Mouse (Mus musculus) adrenal gland, postnatal 4 days (tissue): Measurements from ENCODE around the gene Gpr162. TPM values are rescaled to one million over a fixed set of nuclear protein-coding genes. Genes with fewer than 3 reads are reported as not detected.
A peak's percentile ranks its signal among the peaks of the same experiment; 100 is the strongest.
"Not testable (repeated sequence)": the region's sequence is repeated elsewhere in the genome, so short reads cannot be mapped to it uniquely, and the experiment has no call there.

Source experiments
- DNase-seq, 2 experiments: peaks; one replicate each; pipeline ENCODE4 v3.0.0; 2021 to 2022; ENCODE audit warnings: low spot score in 2 of 2, mixed read lengths in 2 of 2
- long read RNA-seq, 2 experiments: library from polyadenylated mRNA; stranded (forward); transcript quantifications; one replicate each; pipeline ENCODE4 v2.0.0; 2021
- total RNA-seq, 2 experiments: library from RNA; stranded (reverse); gene quantifications; 2 replicates each; pipeline ENCODE4 v1.2.3; 2021

The Gpr162 gene
- total RNA-seq = 1 to 10 TPM; 5.1 to 5.6 TPM
- long read RNA-seq, experiment 1, transcript Gpr162-201 (5 exons, 2,676 nt) = major isoform, 5 of 6 reads
- long read RNA-seq, experiment 1, partial matches to known transcripts = 1 of 6 reads
- long read RNA-seq, experiment 1, other reads (novel, unspliced or antisense) = 0 of 6 reads
- long read RNA-seq, experiment 2, transcript Gpr162-201 (5 exons, 2,676 nt) = major isoform, 10 of 21 reads
- long read RNA-seq, experiment 2, partial matches to known transcripts = 5 of 21 reads
- long read RNA-seq, experiment 2, other reads (novel, unspliced or antisense) = 6 of 21 reads

DNA sequence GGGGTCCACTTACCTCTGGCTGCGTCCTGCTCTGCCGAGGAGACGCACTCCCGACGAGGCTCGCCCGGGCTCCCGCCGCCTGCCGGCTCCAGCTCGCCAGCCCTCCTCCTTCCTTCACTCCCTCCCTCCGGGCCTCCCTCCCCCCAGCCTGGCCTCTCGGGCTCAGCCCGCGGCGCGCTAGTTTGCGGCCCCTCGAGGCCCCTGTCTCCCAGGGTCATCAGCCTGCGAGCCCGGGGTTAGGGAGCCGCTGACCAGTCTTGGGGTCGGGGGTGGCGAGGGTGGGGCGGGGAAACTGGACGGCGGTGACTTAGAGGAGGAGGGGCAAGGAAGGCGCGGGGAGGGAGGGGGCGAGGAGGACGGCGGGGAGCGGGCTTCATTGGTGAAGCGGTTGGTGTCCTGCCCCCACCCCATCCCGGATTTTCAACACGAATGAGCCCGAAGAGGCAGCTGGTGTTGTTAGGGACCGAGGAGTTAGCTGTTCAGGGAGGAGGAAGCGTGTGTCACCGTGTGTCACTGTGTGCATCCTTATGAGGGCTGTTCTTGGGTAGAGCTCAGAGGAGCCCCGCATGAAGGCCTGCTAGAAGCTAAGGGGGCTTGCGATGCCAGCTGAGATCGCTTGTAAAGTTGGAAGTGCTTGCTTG lies at the start of gene Gpr162:
Gene Gpr162 (minus strand): TSS at position 326 of the 641 bp plus-strand sequence.
- peak in 1 of 2 experiments; percentile 45 for DNase-seq

DNA sequence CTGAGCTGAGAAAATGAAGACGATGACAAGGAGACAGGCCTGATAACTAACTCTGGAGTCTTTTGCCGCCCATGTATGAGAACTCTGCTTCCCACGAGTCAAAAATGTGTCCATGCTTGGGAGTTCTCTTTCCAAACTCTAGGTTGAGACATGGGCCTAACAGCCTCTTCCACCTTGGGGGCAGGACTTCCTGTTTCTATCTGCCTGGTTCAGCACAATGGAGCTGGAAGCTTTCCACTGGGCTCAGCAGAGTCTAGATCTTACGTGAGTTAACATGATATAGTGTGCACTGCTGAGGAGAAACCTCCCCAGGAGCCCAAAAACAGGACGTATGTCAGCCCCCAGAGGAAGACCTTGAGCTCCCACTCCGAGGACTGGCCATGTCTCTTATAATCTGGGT lies 49.4 kb upstream of the Gpr162 start:
- no peak for DNase-seq

DNA sequence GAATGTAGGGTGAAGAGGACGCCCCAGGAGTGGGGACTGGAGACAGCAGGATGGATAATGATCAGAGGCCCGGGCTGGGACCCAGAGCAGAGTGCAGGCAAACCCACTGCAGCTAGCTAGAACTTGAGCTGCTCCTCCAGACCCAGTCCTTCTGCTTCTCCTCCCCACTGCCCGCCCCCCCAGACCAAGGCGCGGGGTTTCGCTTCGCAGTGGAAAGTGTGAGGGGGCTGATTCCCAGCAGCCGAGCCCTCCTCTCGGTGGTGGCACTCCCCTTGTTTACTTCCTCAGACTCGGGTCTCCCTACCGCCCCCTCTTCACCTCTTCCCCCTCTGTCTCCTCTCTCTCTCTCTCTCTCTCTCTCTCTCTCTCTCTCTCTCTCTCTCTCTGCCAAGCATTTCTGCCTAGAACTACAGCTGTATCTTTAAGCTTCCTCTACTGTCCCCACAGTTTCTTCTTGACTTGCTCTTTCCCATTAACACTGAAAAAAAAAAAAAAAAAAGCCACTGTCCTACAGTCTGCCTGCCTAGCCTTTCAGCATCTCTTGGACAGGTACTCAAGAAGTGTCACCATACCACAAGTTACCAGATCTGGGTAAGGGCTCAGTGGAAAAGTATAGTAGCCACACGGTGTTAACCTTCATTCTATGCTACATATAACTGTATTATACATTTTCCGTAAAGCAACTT lies 47.9 kb upstream of the Gpr162 start, which contains the start of gene Lag3:
Gene Lag3 (minus strand): TSS at position 173 of the 686 bp plus-strand sequence.
- DNase-seq = no peak

DNA sequence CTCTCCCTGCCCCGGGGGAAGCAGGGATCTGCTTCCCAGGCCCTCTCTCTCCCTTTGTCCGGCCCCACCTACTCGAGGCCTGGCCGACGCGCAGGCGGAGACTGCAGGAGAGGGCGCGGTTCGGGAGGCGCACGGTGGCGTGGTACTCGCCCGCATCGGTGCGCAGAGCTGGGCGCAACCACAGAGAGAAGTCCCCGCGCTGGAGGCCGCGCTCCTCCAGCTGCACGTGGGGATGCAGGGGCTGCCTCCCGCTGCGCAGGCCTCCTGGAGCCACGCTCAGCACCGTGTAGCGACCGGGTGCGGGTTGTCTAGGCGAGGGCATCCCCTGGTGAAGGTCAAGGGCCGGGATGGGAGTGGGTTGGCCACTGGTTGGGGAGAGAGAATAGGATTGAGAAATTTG lies 46.2 kb upstream of the Gpr162 start:
- no peak for DNase-seq

DNA sequence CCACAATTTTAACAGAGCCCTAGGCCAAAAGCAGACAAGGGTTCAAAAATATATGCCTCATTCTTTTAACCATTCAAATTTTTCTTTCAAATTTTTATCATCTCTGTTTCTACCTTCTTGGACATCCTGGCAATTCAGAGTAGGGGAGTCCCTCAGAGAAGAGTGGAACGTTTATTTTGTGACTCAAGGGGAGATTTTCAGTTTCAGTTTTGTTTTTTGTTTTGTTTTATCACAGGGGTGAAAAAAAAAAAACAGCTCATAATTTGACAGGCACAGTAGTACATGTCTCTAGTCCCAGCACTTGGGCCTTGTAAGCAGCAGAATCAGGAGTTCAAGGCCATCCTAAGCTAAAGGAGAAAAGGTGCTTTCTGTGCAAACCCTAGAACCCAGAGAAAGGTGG lies 44.0 kb upstream of the Gpr162 start:
- DNase-seq = no peak

DNA sequence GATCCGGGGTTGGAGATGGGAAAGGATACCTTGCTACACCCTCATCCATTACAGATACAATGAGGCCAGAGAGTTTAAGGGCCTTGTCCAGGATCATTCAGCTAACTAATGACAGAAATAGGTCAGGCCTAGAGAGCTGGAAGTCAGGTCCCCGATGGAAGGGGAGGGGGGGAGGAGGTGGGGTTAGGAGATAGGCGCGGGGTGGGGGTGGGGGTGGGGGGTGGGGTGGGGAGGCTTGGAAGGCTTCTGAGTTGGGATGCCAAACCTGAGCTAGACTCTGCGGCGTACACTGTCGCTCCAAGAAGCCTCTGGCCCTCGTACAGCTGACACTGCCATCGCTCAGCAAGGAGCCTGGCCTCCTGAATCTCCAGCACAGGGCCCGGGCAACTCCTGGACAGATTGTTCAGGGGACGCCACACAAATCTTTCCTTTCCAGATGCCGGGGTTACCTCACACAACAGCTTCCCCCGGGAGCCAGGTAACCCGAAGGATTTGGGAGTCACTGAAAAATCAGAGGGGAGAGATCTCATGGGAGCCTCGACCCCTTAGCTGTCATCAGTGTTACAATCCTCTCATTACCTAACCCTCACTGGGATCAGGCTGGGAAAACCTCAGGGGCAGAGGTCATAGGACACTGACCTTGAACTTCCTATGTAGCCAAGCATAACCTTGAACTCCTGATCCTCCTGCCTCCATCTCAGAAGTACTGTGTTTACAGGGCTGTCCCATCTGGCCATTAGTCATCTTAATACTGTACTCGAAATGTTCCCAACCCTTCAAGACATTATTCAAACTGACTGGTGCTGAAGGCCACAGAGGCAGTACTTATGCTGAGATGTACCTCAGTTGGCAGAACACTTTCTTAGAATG lies 41.4 kb upstream of the Gpr162 start:
- no peak for DNase-seq

DNA sequence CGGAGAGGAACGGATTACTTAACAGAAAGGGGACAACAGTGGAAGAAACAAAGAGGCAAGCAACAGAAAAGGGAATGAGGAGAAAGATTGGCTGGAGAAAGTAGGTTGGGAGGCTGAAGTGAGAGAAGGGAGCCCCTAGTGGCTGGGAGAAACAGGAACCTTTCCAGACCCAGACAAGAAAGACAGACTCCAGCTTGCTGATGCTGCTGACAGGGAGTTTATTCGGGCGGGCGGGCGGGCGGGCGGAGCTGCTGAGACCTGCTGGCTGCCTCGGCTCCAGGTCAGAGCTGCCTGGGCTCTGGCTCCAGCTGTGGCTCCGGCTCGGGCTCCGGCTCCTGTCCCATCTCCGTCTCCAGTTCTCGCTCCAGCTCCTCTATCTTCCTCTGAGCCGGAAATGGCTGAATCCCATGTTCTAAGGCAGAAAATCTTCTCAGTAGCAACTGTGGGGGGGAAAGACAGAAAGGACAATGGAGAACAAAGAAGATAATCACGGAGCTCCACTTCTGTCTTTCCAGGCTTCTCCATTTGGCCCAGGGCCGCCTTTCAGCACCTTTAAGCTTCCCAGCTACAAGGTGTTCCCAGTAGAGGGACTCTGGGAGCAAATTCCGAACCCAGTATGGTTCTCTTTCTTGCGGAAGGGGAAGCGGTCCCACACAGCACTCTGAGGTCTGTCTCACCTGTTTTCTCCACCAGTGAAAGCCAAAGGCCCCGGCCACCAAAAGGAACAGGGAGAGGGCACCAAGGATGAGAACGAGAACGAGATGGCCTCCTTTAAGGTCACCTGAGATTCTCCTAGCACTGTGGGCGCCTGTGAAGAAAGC lies 40.6 kb upstream of the Gpr162 start:
- DNase-seq = no peak

DNA sequence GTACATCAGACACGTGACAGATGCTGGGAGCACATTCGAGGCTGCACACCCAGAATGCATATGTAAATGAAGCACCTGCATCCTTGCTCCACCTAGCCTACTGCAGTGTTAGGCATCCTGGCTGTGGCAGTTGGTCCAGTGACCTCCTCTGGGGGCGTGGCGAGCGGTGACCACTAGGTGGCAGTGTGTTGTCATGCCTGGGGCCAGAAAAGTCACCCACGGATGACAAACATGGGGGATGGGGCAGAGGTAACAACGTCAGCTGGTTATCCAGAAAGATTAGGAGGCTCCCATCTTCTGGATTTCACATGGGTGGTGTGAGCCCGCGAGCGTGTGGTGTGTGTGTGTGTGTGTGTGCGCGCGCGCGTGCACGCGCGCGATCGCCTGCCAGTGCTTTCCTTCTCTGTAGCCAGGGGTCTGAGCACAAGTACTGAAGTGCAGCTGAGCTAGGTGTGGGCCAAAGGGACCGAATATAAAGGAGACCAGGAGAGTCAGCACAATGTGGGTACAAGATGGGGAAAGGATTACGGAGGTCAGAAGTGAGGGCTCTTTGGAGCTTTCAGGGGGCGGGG lies 39.9 kb upstream of the Gpr162 start:
- DNase-seq = peak; percentile 95 to 97

DNA sequence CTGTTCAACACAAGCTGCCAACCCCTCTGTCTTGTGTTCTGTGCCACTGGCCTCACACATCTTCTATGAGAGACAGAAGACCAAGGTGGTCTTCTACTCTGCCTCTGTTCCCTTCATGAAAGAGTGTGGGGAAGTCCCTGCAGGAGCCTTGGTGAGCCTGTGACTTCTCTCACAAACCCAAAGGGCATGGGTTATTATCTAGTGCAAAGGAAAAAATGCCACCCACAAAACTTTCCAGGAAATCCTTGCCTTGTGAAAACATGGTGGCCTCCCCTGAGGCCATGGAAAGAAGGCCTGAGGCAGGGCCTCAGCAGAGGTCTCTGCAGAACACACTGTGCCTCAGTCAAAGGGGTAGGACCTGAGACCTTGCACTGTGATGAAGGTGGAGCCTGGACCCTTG lies 38.1 kb upstream of the Gpr162 start:
- DNase-seq = no peak

DNA sequence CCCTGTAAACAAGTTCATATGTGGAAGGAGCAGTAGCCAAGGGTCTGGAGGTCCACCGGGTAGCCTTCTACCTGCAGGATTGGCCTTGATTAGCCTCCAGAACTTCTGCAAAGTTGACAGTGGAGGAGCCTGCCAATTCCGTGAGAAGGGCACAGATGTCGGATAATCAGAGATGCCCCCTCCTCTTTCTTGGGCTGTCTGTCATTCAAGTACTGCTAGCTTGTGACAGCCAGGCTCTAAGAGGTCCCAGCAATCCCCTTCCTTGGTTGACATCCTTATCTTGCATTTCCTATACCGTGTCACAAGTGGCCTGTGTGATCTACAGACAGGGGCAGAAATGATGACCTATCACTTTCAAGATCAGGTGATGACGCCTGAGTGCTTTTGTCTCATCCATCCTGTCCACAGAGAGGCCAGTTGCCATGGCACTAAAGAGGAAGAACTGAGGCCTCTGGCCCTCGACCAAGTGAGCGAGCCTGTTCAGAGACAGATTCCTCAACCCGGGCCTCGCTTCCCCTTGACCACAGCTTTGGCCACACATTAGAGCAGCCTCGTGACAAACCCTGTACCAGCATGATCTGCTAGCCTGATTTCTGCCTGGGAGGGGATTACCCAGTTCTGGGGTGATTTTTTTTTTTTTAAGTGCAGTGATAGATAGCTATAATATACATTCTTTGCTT lies 37.2 kb upstream of the Gpr162 start:
- no peak for DNase-seq

DNA sequence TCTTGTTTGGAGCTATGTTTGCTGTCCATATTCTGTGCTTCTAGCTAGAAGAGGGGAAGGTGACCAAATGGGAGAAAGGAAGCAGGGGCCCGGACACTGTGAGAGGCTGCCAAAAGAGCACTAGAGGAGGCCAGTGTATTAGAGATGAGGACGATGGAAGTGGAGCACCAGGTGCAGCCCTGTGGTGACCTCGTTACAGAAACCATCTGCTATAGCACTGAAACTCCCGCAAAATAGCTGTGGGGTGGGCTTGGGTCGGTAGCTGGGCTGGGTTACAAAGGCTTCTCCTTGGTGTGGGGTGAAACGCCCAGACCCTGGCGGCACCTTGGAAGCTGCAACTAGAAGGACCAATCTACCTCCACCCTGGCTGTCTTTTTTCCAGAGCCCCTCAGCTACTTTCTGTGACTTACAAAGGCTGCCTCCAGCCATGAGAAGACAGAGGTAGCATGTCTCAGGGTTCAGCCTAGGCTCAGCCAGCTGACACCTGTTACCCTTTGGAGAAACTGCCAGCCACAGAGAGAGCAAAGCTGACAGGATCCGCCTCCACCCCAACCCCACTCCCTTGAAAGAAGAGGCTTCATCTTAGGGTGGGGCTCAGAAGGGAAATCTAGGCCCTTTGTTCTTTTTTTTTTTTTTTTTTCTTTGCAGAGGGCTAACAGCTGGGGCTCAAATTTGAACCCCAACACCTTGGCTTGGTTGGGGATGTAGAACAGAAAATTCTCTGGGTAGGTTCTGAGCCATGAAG lies 36.4 kb upstream of the Gpr162 start:
- DNase-seq = no peak

DNA sequence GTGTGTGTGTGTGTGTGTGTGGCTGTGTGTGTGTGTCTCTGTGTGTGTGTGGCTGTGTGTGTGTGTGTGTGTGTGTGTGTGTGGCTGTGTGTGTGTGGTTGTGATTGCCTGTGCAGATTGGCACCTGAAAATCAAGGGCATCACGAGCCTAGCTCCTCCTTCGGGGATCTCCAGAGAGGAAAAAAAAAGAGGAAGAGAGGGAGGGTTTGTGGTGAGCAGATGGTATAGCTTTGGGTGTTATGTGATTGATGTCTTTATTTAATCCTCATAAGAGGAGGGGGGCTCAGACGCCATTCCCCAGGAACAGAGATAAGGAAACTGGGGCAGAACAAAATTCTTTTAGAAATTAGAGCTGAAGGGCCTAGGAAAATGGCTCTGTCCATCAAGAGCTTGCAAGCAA lies 34.6 kb upstream of the Gpr162 start:
- DNase-seq = no peak

DNA sequence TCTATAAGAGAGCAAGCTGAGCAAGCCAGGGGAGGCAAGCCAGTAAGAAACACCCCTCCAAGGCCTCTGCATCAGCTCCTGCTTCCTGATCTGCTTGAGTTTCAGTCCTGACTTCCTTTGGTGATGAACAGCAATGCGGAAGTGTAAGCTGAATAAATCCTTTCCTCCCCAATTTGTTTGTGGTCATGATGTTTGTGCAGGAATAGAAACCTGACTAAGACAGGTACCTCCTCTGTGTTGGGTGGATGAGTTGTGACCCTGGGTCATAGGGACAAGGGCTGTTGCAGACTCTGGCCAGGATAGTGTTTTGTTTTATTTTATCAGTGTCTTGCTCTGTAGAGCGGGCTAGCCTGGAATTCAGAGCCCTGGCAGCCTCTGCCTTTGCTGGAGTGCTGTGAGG lies 30.3 kb upstream of the Gpr162 start:
- not testable (repeated sequence) for DNase-seq

DNA sequence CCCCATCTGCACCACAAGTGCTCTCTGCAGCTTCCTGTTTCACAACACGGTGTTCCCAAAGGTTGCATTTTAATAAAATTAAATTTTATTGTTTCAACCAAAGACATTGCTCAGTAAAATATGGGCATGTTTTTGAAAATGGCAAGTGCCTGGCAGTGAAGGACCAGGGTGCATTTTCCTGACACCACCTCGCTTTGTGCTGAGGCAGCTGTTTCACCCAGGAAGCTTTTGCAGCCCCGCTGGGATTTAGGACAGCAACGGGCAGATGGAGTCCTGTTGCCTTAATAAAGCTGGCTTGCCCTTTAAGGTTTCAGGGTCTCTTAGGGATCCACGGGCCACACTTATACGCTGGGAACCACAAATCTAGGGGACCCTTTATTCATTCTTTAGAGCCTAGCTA lies 27.2 kb upstream of the Gpr162 start:
- no peak for DNase-seq

DNA sequence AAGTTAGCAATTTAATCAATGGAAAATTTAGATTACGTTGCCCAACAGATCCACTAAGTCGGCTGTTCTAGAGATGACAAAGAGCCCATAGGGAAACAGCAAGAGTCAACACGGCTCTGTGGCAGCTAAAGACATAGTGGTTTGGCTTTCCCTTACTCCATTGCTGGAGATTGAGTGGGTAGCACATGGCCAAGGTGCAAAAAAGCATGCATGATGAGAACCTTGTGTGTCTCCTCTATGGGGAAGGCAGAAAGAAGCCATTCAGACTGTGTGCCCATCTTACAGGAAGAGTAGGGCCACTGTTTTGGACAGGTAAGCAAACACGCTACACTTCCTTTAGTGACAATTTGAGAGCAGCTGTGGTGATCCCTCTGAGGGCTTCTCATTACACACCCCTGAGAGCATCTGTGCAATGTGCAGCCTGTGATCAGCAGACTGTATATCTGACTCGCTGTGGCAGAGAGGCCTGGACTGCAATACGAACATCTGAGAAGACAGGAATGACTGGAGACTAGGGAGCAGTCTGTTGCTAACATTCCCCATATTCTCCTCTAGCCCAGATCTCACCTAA lies 24.9 kb upstream of the Gpr162 start:
- no peak for DNase-seq

DNA sequence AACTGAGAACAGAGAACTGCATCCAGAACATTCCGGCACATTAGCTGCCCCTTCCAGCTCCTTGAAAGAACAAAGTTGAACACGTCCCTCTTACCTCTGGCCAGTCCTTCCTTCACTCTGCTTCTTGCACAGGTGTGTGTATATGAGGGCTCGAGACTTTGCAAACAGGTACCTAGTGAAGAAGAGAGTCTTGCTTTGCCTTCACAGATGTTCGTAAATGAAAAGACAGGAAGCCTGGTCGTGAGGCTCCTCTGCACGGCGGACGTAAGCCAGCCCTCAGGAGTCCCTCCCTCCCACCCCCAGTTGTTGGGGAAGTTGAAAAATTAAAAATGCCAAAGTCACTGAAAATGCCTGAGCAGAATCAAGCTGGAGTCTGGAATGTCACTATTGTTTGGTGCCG lies 24.2 kb upstream of the Gpr162 start, which contains the start of gene Cd4:
Gene Cd4 (minus strand): TSS at position 236 of the 400 bp plus-strand sequence.
- no peak for DNase-seq

DNA sequence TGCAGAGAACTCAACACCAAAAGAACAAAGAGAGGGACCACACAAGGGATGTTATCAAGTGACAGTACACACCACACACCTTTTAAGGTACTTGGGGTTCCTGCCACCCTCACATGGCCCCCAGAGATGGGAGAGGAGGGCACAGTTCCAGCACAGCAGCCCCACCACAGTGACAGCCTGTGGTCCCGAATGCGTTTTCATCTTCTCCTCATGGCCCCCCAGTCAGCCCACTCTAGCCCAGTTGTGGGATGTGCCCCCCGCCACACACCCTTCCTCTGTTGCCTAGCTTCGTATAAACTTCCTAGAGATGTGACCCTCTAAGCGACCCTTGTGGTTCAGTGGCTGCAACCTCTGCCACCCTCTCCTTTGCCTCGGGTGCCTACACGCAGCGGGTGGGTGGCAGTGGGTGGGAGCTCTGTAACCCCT lies 22.2 kb upstream of the Gpr162 start:
- no peak for DNase-seq
